Mouse (Mus musculus) MEL (cell line): ENCODE results near the gene Nat9. TPM values are rescaled to one million over a fixed set of nuclear protein-coding genes. Genes with fewer than 3 reads are reported as not detected.

Experiments used
- DNase-seq: peaks from one replicate; pipeline ENCODE4 v3.0.0; 2011; ENCODE audit warnings: low read depth, low spot score
- H3K27ac ChIP-seq: 2 replicates; pipeline ENCODE4 v1.5.1; 2012; ENCODE audit warnings: low read depth, mild to moderate bottlenecking, control low read depth, low read length, moderate library complexity; ENCODE audit not compliant: control insufficient read depth
- H3K27me3 ChIP-seq, 2 experiments: fragments of 150-350 bp in 1 of 2; sonication (generic) in 1 of 2; 2 replicates each; pipeline ENCODE4 v1.6.1; 2012; ENCODE audit warnings: low read length in 2 of 2, mild to moderate bottlenecking in 2 of 2, improper control_type of control experiment in 1 of 2, moderate library complexity in 1 of 2; ENCODE audit not compliant: insufficient read depth in 2 of 2, control insufficient read depth in 1 of 2
- H3K36me3 ChIP-seq, 2 experiments: 2 replicates each; pipeline ENCODE4 v1.6.1; 2012 to 2014; ENCODE audit warnings: low read length in 2 of 2, improper control_type of control experiment in 1 of 2, inconsistent platforms in 1 of 2, mild to moderate bottlenecking in 1 of 2; ENCODE audit not compliant: insufficient read depth in 2 of 2, control insufficient read depth in 1 of 2
- H3K4me1 ChIP-seq, 2 experiments: fragments of 150-350 bp in 1 of 2; sonication (generic) in 1 of 2; 2 replicates each; pipeline ENCODE4 v1.6.1; 2012; ENCODE audit warnings: low read length in 2 of 2, improper control_type of control experiment in 1 of 2, mild to moderate bottlenecking in 1 of 2; ENCODE audit not compliant: insufficient read depth in 2 of 2, control insufficient read depth in 1 of 2
- H3K4me3 ChIP-seq, 2 experiments: fragments of 150-350 bp in 1 of 2; sonication (generic) in 1 of 2; 2 replicates each; pipeline ENCODE4 v1.5.1; 2012; ENCODE audit warnings: low read depth in 2 of 2, low read length in 2 of 2, mild to moderate bottlenecking in 2 of 2, moderate library complexity in 2 of 2, control low read depth in 1 of 2, improper control_type of control experiment in 1 of 2; ENCODE audit not compliant: control insufficient read depth in 1 of 2, insufficient read depth in 1 of 2
- H3K79me2 ChIP-seq: 2 replicates; pipeline ENCODE4 v1.6.1; 2012; ENCODE audit warnings: mild to moderate bottlenecking, low read length, moderate library complexity; ENCODE audit not compliant: control insufficient read depth, poor library complexity, insufficient read depth
- H3K9ac ChIP-seq: 2 replicates; pipeline ENCODE4 v1.6.1; 2012; ENCODE audit warnings: low read depth, mild to moderate bottlenecking, control low read depth, low read length, moderate library complexity; ENCODE audit not compliant: control insufficient read depth, poor library complexity, severe bottlenecking
- H3K9me3 ChIP-seq: fragments of 150-350 bp; sonication (generic); replicated peaks from 2 replicates; pipeline ENCODE4 v1.6.1; 2012; ENCODE audit warnings: mild to moderate bottlenecking, low read length, improper control_type of control experiment, moderate library complexity; ENCODE audit not compliant: insufficient read depth
- BHLHE40 ChIP-seq: IDR thresholded peaks from 2 replicates; pipeline ENCODE4 v1.6.1; 2012; ENCODE audit warnings: low read depth, mild to moderate bottlenecking, inconsistent platforms, low read length, improper control_type of control experiment, borderline replicate concordance
- CHD1 ChIP-seq: IDR thresholded peaks from 2 replicates; pipeline ENCODE4 v1.6.1; 2012; ENCODE audit warnings: low read depth, mild to moderate bottlenecking, inconsistent platforms, low read length, improper control_type of control experiment
- CTCF ChIP-seq, 3 experiments: IDR thresholded peaks in 2 of 3; conservative IDR thresholded peaks in 1 of 3; 2 replicates each; pipeline ENCODE4 v1.5.1; 2011 to 2012; ENCODE audit warnings: low read length in 3 of 3, low read depth in 2 of 3, mild to moderate bottlenecking in 2 of 3, improper control_type of control experiment in 1 of 3, inconsistent platforms in 1 of 3, mixed read lengths in 1 of 3, moderate library complexity in 1 of 3; ENCODE audit not compliant: control insufficient read depth in 1 of 3, insufficient read depth in 1 of 3, poor library complexity in 1 of 3, severe bottlenecking in 1 of 3
- ELF1 ChIP-seq: IDR thresholded peaks from 2 replicates; pipeline ENCODE4 v1.6.1; 2014; ENCODE audit warnings: low read depth, mild to moderate bottlenecking, inconsistent platforms, low read length, improper control_type of control experiment, moderate library complexity
- EP300 ChIP-seq, 2 experiments: IDR thresholded peaks; 2 replicates each; pipeline ENCODE4 v1.6.1; 2011; ENCODE audit warnings: improper control_type of control experiment in 2 of 2, low read length in 2 of 2, low read depth in 1 of 2, mild to moderate bottlenecking in 1 of 2
- GATA1 ChIP-seq: IDR thresholded peaks from 2 replicates; pipeline ENCODE4 v1.6.1; 2011; ENCODE audit warnings: low read depth, low read length, improper control_type of control experiment
- HCFC1 ChIP-seq: IDR thresholded peaks from 2 replicates; pipeline ENCODE4 v1.6.1; 2012; ENCODE audit warnings: low read depth, mild to moderate bottlenecking, inconsistent platforms, low read length, improper control_type of control experiment, moderate library complexity
- MAFK ChIP-seq: IDR thresholded peaks from 2 replicates; pipeline ENCODE4 v1.6.1; 2011; ENCODE audit warnings: low read depth, mild to moderate bottlenecking, low read length, improper control_type of control experiment, borderline replicate concordance
- MAZ ChIP-seq: IDR thresholded peaks from 2 replicates; pipeline ENCODE4 v1.6.1; 2012; ENCODE audit warnings: low read depth, mild to moderate bottlenecking, inconsistent platforms, low read length, improper control_type of control experiment
- MYB ChIP-seq: IDR thresholded peaks from 2 replicates; pipeline ENCODE4 v1.6.1; 2011; ENCODE audit warnings: mild to moderate bottlenecking, low read depth, low read length, improper control_type of control experiment
- MYC ChIP-seq: IDR thresholded peaks from 2 replicates; pipeline ENCODE4 v1.6.1; 2011; ENCODE audit warnings: low read depth, mild to moderate bottlenecking, low read length, improper control_type of control experiment, moderate library complexity
- POLR2AphosphoS2 ChIP-seq: IDR thresholded peaks from 2 replicates; pipeline ENCODE4 v1.6.1; 2011; ENCODE audit warnings: low read length, improper control_type of control experiment
- RAD21 ChIP-seq: IDR thresholded peaks from 2 replicates; pipeline ENCODE4 v1.6.1; 2011; ENCODE audit warnings: mild to moderate bottlenecking, low read depth, low read length, improper control_type of control experiment
- RCOR1 ChIP-seq: IDR thresholded peaks from 2 replicates; pipeline ENCODE4 v1.6.1; 2012; ENCODE audit warnings: low read depth, mild to moderate bottlenecking, inconsistent platforms, low read length, improper control_type of control experiment
- SIN3A ChIP-seq: IDR thresholded peaks from 2 replicates; pipeline ENCODE4 v1.6.1; 2012; ENCODE audit warnings: low read length, improper control_type of control experiment, inconsistent platforms
- SMC3 ChIP-seq: IDR thresholded peaks from 2 replicates; pipeline ENCODE4 v1.6.1; 2011; ENCODE audit warnings: low read depth, low read length, improper control_type of control experiment
- TAL1 ChIP-seq: IDR thresholded peaks from 2 replicates; pipeline ENCODE4 v1.6.1; 2012; ENCODE audit warnings: mild to moderate bottlenecking, inconsistent platforms, low read length, moderate library complexity, mixed read lengths
- TBP ChIP-seq: IDR thresholded peaks from 2 replicates; pipeline ENCODE4 v1.8.0; 2011; ENCODE audit warnings: low read depth, low read length, improper control_type of control experiment
- UBTF ChIP-seq: IDR thresholded peaks from 2 replicates; pipeline ENCODE4 v1.6.1; 2012; ENCODE audit warnings: low read depth, mild to moderate bottlenecking, inconsistent platforms, low read length, improper control_type of control experiment, moderate library complexity, borderline replicate concordance; ENCODE audit not compliant: insufficient read depth
- USF1 ChIP-seq: IDR thresholded peaks from 2 replicates; pipeline ENCODE4 v1.6.1; 2014; ENCODE audit warnings: low read depth, mild to moderate bottlenecking, inconsistent platforms, low read length, improper control_type of control experiment, moderate library complexity
- USF2 ChIP-seq, 2 experiments: IDR thresholded peaks; 2 replicates each; pipeline ENCODE4 v1.6.1; 2011 to 2012; ENCODE audit warnings: improper control_type of control experiment in 2 of 2, low read length in 2 of 2, borderline replicate concordance in 1 of 2, inconsistent platforms in 1 of 2, low read depth in 1 of 2, mild to moderate bottlenecking in 1 of 2; ENCODE audit not compliant: insufficient read depth in 1 of 2
- ZC3H11A ChIP-seq: IDR thresholded peaks from 2 replicates; pipeline ENCODE4 v1.6.1; 2012; ENCODE audit warnings: low read depth, mild to moderate bottlenecking, inconsistent platforms, low read length, improper control_type of control experiment
- ZKSCAN1 ChIP-seq: IDR thresholded peaks from 2 replicates; pipeline ENCODE4 v1.6.1; 2012; ENCODE audit warnings: low read depth, mild to moderate bottlenecking, inconsistent platforms, low read length, improper control_type of control experiment, moderate library complexity
- ZMIZ1 ChIP-seq: IDR thresholded peaks from 2 replicates; pipeline ENCODE4 v1.6.1; 2012; ENCODE audit warnings: low read depth, mild to moderate bottlenecking, inconsistent platforms, low read length, improper control_type of control experiment, moderate library complexity
- ZNF384 ChIP-seq: IDR thresholded peaks from 2 replicates; pipeline ENCODE4 v1.6.1; 2012; ENCODE audit warnings: low read depth, mild to moderate bottlenecking, inconsistent platforms, low read length, improper control_type of control experiment
- polyA plus RNA-seq, 2 experiments: library from polyadenylated mRNA; stranded (reverse) in 1 of 2; unstranded in 1 of 2; fragments of >175 nt in 1 of 2; fragments of >200 nt in 1 of 2; gene quantifications; 2 replicates each; pipeline versions ENCODE4 v1.2.1 to v1.2.4; 2012; ENCODE audit warnings: low replicate concordance in 2 of 2, low read depth in 1 of 2; ENCODE audit not compliant: insufficient read length in 2 of 2, insufficient read depth in 1 of 2, missing spikeins in 1 of 2
- total RNA-seq: library from RNA; depleted of rRNA; stranded (reverse); fragments of 300-350 nt; gene quantifications from 2 replicates; pipeline ENCODE4 v1.2.3, GENCODE M21; 2012

Gene Nat9
- total and polyA plus RNA-seq, 3 experiments, result 46.1 to 92.4 TPM; not detected in 1

- H3K36me3 ChIP-seq, result peaks cover 0 to 2% of the 10 kb centered on the region in 2 experiments; a peak in 1 of 4 replicates
- H3K4me1 ChIP-seq, result peaks cover 0 to 6% of the 10 kb centered on the region in 2 experiments; a peak in 2 of 4 replicates
Measured at GRCm38 (mm10) chr11:115223451-115223850, 35.8 kb upstream of the Nat9 start.

DNA sequence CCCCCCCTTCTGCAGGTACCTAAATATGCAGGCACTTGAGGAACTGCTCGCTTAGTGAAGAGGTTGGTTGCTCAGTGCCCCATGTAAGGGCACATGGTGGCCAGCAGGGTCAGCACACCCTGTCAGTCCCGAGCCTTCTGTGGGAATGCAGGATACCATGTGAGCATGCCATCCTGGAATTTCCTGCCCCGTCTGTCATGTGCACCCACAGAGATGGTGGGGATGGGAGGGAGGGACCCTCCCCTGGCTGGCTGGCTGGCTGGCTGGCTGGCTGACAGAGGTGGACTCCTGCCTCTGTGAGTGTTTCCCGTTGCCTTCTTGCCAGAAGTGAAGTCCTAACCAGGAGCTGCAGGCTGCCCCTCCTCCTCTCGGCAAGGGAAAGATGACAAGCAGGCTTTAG lies 34.9 kb upstream of the Nat9 start:
- no peak for DNase-seq
- Histone ChIP-seq H3K27me3 (no peaks in the 10 kb centered on the region), H3K79me2 (no peaks in the 10 kb centered on the region), H3K9ac (no peak overlapping the region), H3K9me3 (no peaks in the 10 kb centered on the region), H3K36me3 (peaks cover 0 to 2% of the 10 kb centered on the region in 2 experiments; a peak in 1 of 4 replicates), H3K4me1 (peaks cover 0 to 6% of the 10 kb centered on the region in 2 experiments; a peak in 2 of 4 replicates), H3K27ac (no peak overlapping the region), H3K4me3 (no peak overlapping the region)
- TF ChIP-seq TAL1, result no peak
- TF ChIP-seq CHD1, result no peak
- no peak for TF ChIP-seq CTCF (IDR thresholded peaks at IDR 0.05 in 2 of 3, conservative IDR thresholded peaks at IDR 0.05 in 1 of 3; ENCODE audit: control insufficient read depth in 1 of 3, insufficient read depth in 1 of 3, low read depth in 2 of 3, low read length in 3 of 3, poor library complexity in 1 of 3, severe bottlenecking in 1 of 3)
- TF ChIP-seq TBP, result no peak
- no peak for TF ChIP-seq HCFC1
- no peak for TF ChIP-seq ZMIZ1
- TF ChIP-seq RCOR1, result no peak
- TF ChIP-seq GATA1, result no peak
- no peak for TF ChIP-seq SMC3
- TF ChIP-seq BHLHE40, result no peak

More at GRCm38 (mm10) chr11:115223451-115223850, 35.8 kb upstream of the Nat9 start:
- H3K9me3 ChIP-seq, result no peaks in the 10 kb centered on the region
- H3K27me3 ChIP-seq, result no peaks in the 10 kb centered on the region
- no peak overlapping the region for H3K9ac ChIP-seq
- no peaks in the 10 kb centered on the region for H3K79me2 ChIP-seq
- H3K27ac ChIP-seq, result no peak overlapping the region
- DNase-seq, result no peak
- no peak overlapping the region for H3K4me3 ChIP-seq
- no peak for TF ChIP-seq MYB
- no peak for TF ChIP-seq TAL1
- no peak for TF ChIP-seq ZKSCAN1
- TF ChIP-seq UBTF, result no peak
- TF ChIP-seq USF2 (IDR thresholded peaks at IDR 0.05; ENCODE audit: borderline replicate concordance in 1 of 2, insufficient read depth in 1 of 2, low read depth in 1 of 2, low read length in 2 of 2), result no peak
- TF ChIP-seq USF1, result no peak
- no peak for TF ChIP-seq MAZ
- TF ChIP-seq POLR2AphosphoS2, result no peak
- TF ChIP-seq EP300 (IDR thresholded peaks at IDR 0.05; ENCODE audit: low read depth in 1 of 2, low read length in 2 of 2), result no peak
- no peak for TF ChIP-seq ZNF384
- TF ChIP-seq SMC3, result no peak
- TF ChIP-seq GATA1, result no peak
- TF ChIP-seq MYC, result no peak
- no peak for TF ChIP-seq SIN3A
- no peak for TF ChIP-seq MAFK
- TF ChIP-seq ELF1, result no peak
- no peak for TF ChIP-seq ZC3H11A
- TF ChIP-seq HCFC1, result no peak
- no peak for TF ChIP-seq ZMIZ1
- no peak for TF ChIP-seq RAD21
- TF ChIP-seq, all 39 proteins: peak for 0
